Mouse (Mus musculus) CH12.LX (cell line): Measurements from ENCODE around the gene Abca17.

ENCODE experiments used
- CTCF ChIP-seq, 2 experiments: IDR thresholded peaks in 1 of 2; conservative IDR thresholded peaks in 1 of 2; 2 replicates each; pipeline ENCODE4 v1.5.1; 2011 to 2012; ENCODE audit warnings: low read depth in 2 of 2, low read length in 2 of 2, improper control_type of control experiment in 1 of 2, inconsistent platforms in 1 of 2, mild to moderate bottlenecking in 1 of 2, moderate library complexity in 1 of 2
- E2F4 ChIP-seq: IDR thresholded peaks from 2 replicates; pipeline ENCODE4 v1.6.1; 2011; ENCODE audit warnings: low read depth, low read length, improper control_type of control experiment; ENCODE audit not compliant: insufficient replicate concordance
- EP300 ChIP-seq: IDR thresholded peaks from 2 replicates; pipeline ENCODE4 v1.6.1; 2011; ENCODE audit warnings: low read length, improper control_type of control experiment
- POLR2A ChIP-seq: IDR thresholded peaks from 2 replicates; pipeline ENCODE4 v1.6.1; 2011; ENCODE audit warnings: low read depth, mild to moderate bottlenecking, improper control_type of control experiment, low read length
- POLR2AphosphoS2 ChIP-seq: IDR thresholded peaks from 2 replicates; pipeline ENCODE4 v1.6.1; 2011; ENCODE audit warnings: low read depth, low read length, improper control_type of control experiment
- SIN3A ChIP-seq: IDR thresholded peaks from 2 replicates; pipeline ENCODE4 v1.6.1; 2012; ENCODE audit warnings: low read length, improper control_type of control experiment, inconsistent platforms
- TCF12 ChIP-seq: IDR thresholded peaks from 2 replicates; pipeline ENCODE4 v1.6.1; 2014; ENCODE audit warnings: low read depth, mild to moderate bottlenecking, inconsistent platforms, low read length, improper control_type of control experiment
- UBTF ChIP-seq: IDR thresholded peaks from 2 replicates; pipeline ENCODE4 v1.6.1; 2012; ENCODE audit warnings: low read depth, mild to moderate bottlenecking, inconsistent platforms, low read length, improper control_type of control experiment, moderate library complexity
- USF1 ChIP-seq: IDR thresholded peaks from 2 replicates; pipeline ENCODE4 v1.6.1; 2014; ENCODE audit warnings: low read depth, mild to moderate bottlenecking, inconsistent platforms, low read length, improper control_type of control experiment

DNA sequence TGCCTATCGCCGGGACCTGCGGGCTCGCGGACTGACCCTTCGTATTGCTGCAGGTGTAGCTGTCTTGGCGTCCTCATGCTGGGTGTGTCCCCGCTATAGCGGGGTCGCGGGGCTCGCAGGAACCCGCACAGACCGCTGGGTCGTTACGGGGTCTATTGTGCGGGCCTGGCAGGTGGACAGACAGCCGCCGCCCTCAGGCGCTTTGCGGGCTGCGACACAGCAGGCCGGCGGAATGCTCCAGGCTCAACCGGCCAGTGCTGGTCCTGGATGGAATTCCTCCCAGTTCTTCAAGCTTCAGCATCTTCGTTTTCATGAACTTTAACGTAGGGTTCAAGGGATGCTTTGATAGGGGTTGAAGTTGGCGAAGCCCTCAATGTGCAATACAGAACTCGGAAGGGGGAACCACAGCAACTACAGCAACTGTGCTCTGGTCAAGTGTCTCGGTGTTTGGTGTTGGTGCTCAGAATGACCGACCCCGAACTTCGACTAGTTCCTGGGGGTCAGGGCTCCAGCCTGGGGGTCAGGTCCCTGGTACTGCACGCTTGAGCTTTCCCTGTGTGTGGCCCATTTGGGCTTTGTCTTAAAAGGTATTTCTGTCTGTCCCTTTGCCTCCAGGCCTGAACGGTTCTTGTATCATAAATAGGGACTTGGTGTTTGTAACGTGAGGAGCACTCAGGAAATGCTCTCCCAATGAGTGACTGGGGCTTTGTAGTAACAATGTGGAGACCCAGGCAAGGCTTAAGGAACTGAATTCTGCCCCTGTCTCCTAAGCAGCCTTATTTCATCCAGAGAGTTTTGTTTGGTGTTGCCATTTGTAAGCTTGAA lies 1.7 kb upstream of the Abca17 start:
- TF ChIP-seq POLR2A (no peak), E2F4 (no peak), EP300 (no peak), USF1 (no peak), CTCF (conservative IDR thresholded peaks at IDR 0.05 in 1 of 2, IDR thresholded peaks at IDR 0.05 in 1 of 2; ENCODE audit: low read depth in 2 of 2, low read length in 2 of 2) (no peak), UBTF (peak; percentile 42; the same call in 1 of the 2 replicates), SIN3A (no peak; the same call in 1 of the 2 replicates), TCF12 (no peak), POLR2AphosphoS2 (no peak)
